Mouse (Mus musculus): ENCODE results near the gene Olfr457. TPM values are rescaled to one million over a fixed set of nuclear protein-coding genes. Genes with fewer than 3 reads are reported as not detected.

Olfr457 gene
- polyA plus RNA-seq, 1 experiment: not detected

GRCm38 (mm10) chr6:42447381-42447780, 28.8 kb downstream of the Olfr457 start:
- H3K27ac ChIP-seq (ENCODE audit: insufficient read depth, low read depth, low read length): no peak overlapping the region
- 81% methylated on average over 2 of the region's 2 CpGs for WGBS
- TF ChIP-seq POLR2A (IDR thresholded peaks at IDR 0.05; ENCODE audit: insufficient read depth, low read depth, low read length) (no peak), CTCF (IDR thresholded peaks at IDR 0.05; ENCODE audit: insufficient read depth, low read depth, low read length) (no peak)
- no peak overlapping the region for H3K4me3 ChIP-seq (ENCODE audit: insufficient read depth, low read depth, low read length)
- H3K4me1 ChIP-seq (ENCODE audit: control insufficient read depth, insufficient read depth, low read length): no peaks in the 10 kb centered on the region

- H3K4me3 ChIP-seq (ENCODE audit: insufficient read depth, low read depth, low read length): no peak overlapping the region
- 89% methylated on average over 2 of the region's 2 CpGs for WGBS
- no peaks in the 10 kb centered on the region for H3K4me1 ChIP-seq (ENCODE audit: control insufficient read depth, insufficient read depth, low read length)
- TF ChIP-seq CTCF (IDR thresholded peaks at IDR 0.05; ENCODE audit: insufficient read depth, low read depth, low read length) (no peak), POLR2A (IDR thresholded peaks at IDR 0.05; ENCODE audit: insufficient read depth, low read depth, low read length) (no peak)
- no peak overlapping the region for H3K27ac ChIP-seq (ENCODE audit: insufficient read depth, low read depth, low read length)
Observed at GRCm38 (mm10) chr6:42444491-42444890, 31.6 kb downstream of the Olfr457 start.

GRCm38 (mm10) chr6:42441395-42441794, 34.7 kb downstream of the Olfr457 start:
- TF ChIP-seq POLR2A (IDR thresholded peaks at IDR 0.05; ENCODE audit: insufficient read depth, low read depth, low read length): no peak
- TF ChIP-seq CTCF (IDR thresholded peaks at IDR 0.05; ENCODE audit: insufficient read depth, low read depth, low read length): no peak
- Histone ChIP-seq H3K4me1 (ENCODE audit: control insufficient read depth, insufficient read depth, low read length) (no peaks in the 10 kb centered on the region), H3K4me3 (ENCODE audit: insufficient read depth, low read depth, low read length) (no peak overlapping the region), H3K27ac (ENCODE audit: insufficient read depth, low read depth, low read length) (no peak overlapping the region)
- WGBS: 74% methylated on average over 2 of the region's 2 CpGs

GRCm38 (mm10) chr6:42435490-42435889, 40.6 kb downstream of the Olfr457 start:
- H3K27ac ChIP-seq (ENCODE audit: insufficient read depth, low read depth, low read length): no peak overlapping the region
- TF ChIP-seq CTCF (IDR thresholded peaks at IDR 0.05; ENCODE audit: insufficient read depth, low read depth, low read length) (no peak), POLR2A (IDR thresholded peaks at IDR 0.05; ENCODE audit: insufficient read depth, low read depth, low read length) (no peak)
- H3K4me3 ChIP-seq (ENCODE audit: insufficient read depth, low read depth, low read length): no peak overlapping the region
- 72% methylated on average over 2 of the region's 2 CpGs for WGBS
- no peaks in the 10 kb centered on the region for H3K4me1 ChIP-seq (ENCODE audit: control insufficient read depth, insufficient read depth, low read length)

GRCm38 (mm10) chr6:42434446-42434845, 41.7 kb downstream of the Olfr457 start, which contains the start of gene Tas2r126:
Tas2r126 (plus strand) TSS chr6:42434535.
- H3K4me1 ChIP-seq (ENCODE audit: control insufficient read depth, insufficient read depth, low read length): no peaks in the 10 kb centered on the region
- 90% methylated on average over 6 of the region's 6 CpGs for WGBS
- H3K27ac ChIP-seq (ENCODE audit: insufficient read depth, low read depth, low read length): no peak within 1 kb of the TSS
- TF ChIP-seq POLR2A (IDR thresholded peaks at IDR 0.05; ENCODE audit: insufficient read depth, low read depth, low read length) (no peak), CTCF (IDR thresholded peaks at IDR 0.05; ENCODE audit: insufficient read depth, low read depth, low read length) (no peak)
- no peak within 1 kb of the TSS for H3K4me3 ChIP-seq (ENCODE audit: insufficient read depth, low read depth, low read length)

- Histone ChIP-seq H3K27ac (ENCODE audit: insufficient read depth, low read depth, low read length) (no peak overlapping the region), H3K4me1 (ENCODE audit: control insufficient read depth, insufficient read depth, low read length) (no peaks in the 10 kb centered on the region), H3K4me3 (ENCODE audit: insufficient read depth, low read depth, low read length) (no peak overlapping the region)
- TF ChIP-seq CTCF (IDR thresholded peaks at IDR 0.05; ENCODE audit: insufficient read depth, low read depth, low read length) (no peak), POLR2A (IDR thresholded peaks at IDR 0.05; ENCODE audit: insufficient read depth, low read depth, low read length) (no peak)
- WGBS: 57% methylated on average over 2 of the region's 2 CpGs
Observed at GRCm38 (mm10) chr6:42433554-42433953, 42.6 kb downstream of the Olfr457 start.

GRCm38 (mm10) chr6:42426337-42426736, 49.8 kb downstream of the Olfr457 start:
- H3K4me1 ChIP-seq (ENCODE audit: control insufficient read depth, insufficient read depth, low read length): no peaks in the 10 kb centered on the region
- TF ChIP-seq CTCF (IDR thresholded peaks at IDR 0.05; ENCODE audit: insufficient read depth, low read depth, low read length) (no peak), POLR2A (IDR thresholded peaks at IDR 0.05; ENCODE audit: insufficient read depth, low read depth, low read length) (no peak)
- no peak overlapping the region for H3K4me3 ChIP-seq (ENCODE audit: insufficient read depth, low read depth, low read length)
- WGBS: 67% methylated on average over 4 of the region's 4 CpGs
- no peak overlapping the region for H3K27ac ChIP-seq (ENCODE audit: insufficient read depth, low read depth, low read length)

GRCm38 (mm10) chr6:42424472-42424871, 51.7 kb downstream of the Olfr457 start:
- Histone ChIP-seq H3K4me3 (ENCODE audit: insufficient read depth, low read depth, low read length) (no peak overlapping the region), H3K4me1 (ENCODE audit: control insufficient read depth, insufficient read depth, low read length) (no peaks in the 10 kb centered on the region), H3K27ac (ENCODE audit: insufficient read depth, low read depth, low read length) (no peak overlapping the region)
- TF ChIP-seq POLR2A (IDR thresholded peaks at IDR 0.05; ENCODE audit: insufficient read depth, low read depth, low read length) (no peak), CTCF (IDR thresholded peaks at IDR 0.05; ENCODE audit: insufficient read depth, low read depth, low read length) (no peak)
- 91% methylated on average over 3 of the region's 3 CpGs for WGBS

GRCm38 (mm10) chr6:42421439-42421838, 54.7 kb downstream of the Olfr457 start:
- H3K27ac ChIP-seq (ENCODE audit: insufficient read depth, low read depth, low read length): no peak overlapping the region
- H3K4me1 ChIP-seq (ENCODE audit: control insufficient read depth, insufficient read depth, low read length): no peaks in the 10 kb centered on the region
- no peak for TF ChIP-seq CTCF (IDR thresholded peaks at IDR 0.05; ENCODE audit: insufficient read depth, low read depth, low read length)
- TF ChIP-seq POLR2A (IDR thresholded peaks at IDR 0.05; ENCODE audit: insufficient read depth, low read depth, low read length): no peak
- WGBS: 86% methylated on average over 2 of the region's 2 CpGs
- no peak overlapping the region for H3K4me3 ChIP-seq (ENCODE audit: insufficient read depth, low read depth, low read length)

GRCm38 (mm10) chr6:42419443-42419842, 56.7 kb downstream of the Olfr457 start:
- Histone ChIP-seq H3K4me3 (ENCODE audit: insufficient read depth, low read depth, low read length) (no peak overlapping the region), H3K27ac (ENCODE audit: insufficient read depth, low read depth, low read length) (no peak overlapping the region), H3K4me1 (ENCODE audit: control insufficient read depth, insufficient read depth, low read length) (no peaks in the 10 kb centered on the region)
- 80% methylated on average over 2 of the region's 2 CpGs for WGBS
- TF ChIP-seq CTCF (IDR thresholded peaks at IDR 0.05; ENCODE audit: insufficient read depth, low read depth, low read length): no peak
- TF ChIP-seq POLR2A (IDR thresholded peaks at IDR 0.05; ENCODE audit: insufficient read depth, low read depth, low read length): no peak

Other genes with a start within 250 kb of the Olfr457 start
- gene Gstk1, start 230.4 kb downstream of the Olfr457 start, polyA plus RNA-seq (2012; ENCODE audit: insufficient read depth, insufficient read length, low replicate concordance, missing spikeins): not detected in 2 replicates
- gene Tmem139, start 214.4 kb downstream of the Olfr457 start, polyA plus RNA-seq (2012; ENCODE audit: insufficient read depth, insufficient read length, low replicate concordance, missing spikeins): not detected in 2 replicates
- gene Casp2, start 211.3 kb downstream of the Olfr457 start, polyA plus RNA-seq (2012; ENCODE audit: insufficient read depth, insufficient read length, low replicate concordance, missing spikeins): not detected in 2 replicates
- not detected in 2 replicates for gene Clcn1, start 189.7 kb downstream of the Olfr457 start, polyA plus RNA-seq (2012; ENCODE audit: insufficient read depth, insufficient read length, low replicate concordance, missing spikeins)
- gene Fam131b, start 151.7 kb downstream of the Olfr457 start, polyA plus RNA-seq (2012; ENCODE audit: insufficient read depth, insufficient read length, low replicate concordance, missing spikeins): not detected in 2 replicates
- not detected in 2 replicates for gene Zyx, start 126.7 kb downstream of the Olfr457 start, polyA plus RNA-seq (2012; ENCODE audit: insufficient read depth, insufficient read length, low replicate concordance, missing spikeins)
- gene Epha1, start 103.1 kb downstream of the Olfr457 start, polyA plus RNA-seq (2012; ENCODE audit: insufficient read depth, insufficient read length, low replicate concordance, missing spikeins): not detected in 2 replicates
- not detected in 2 replicates for gene Tas2r143, start 76.1 kb downstream of the Olfr457 start, polyA plus RNA-seq (2012; ENCODE audit: insufficient read depth, insufficient read length, low replicate concordance, missing spikeins)
- not detected in 2 replicates for gene Tas2r135, start 70.9 kb downstream of the Olfr457 start, polyA plus RNA-seq (2012; ENCODE audit: insufficient read depth, insufficient read length, low replicate concordance, missing spikeins)
- not detected in 2 replicates for gene Tas2r126, start 41.8 kb downstream of the Olfr457 start, polyA plus RNA-seq (2012; ENCODE audit: insufficient read depth, insufficient read length, low replicate concordance, missing spikeins)
- gene Olfr458, start 11.1 kb downstream of the Olfr457 start, polyA plus RNA-seq (2012; ENCODE audit: insufficient read depth, insufficient read length, low replicate concordance, missing spikeins): not detected in 2 replicates
- gene Olfr456, start 10.9 kb upstream of the Olfr457 start, polyA plus RNA-seq (2012; ENCODE audit: insufficient read depth, insufficient read length, low replicate concordance, missing spikeins): not detected in 2 replicates
- not detected in 2 replicates for gene Olfr455, start 71.3 kb upstream of the Olfr457 start, polyA plus RNA-seq (2012; ENCODE audit: insufficient read depth, insufficient read length, low replicate concordance, missing spikeins)
- not detected in 2 replicates for gene Tcaf3, start 121.4 kb upstream of the Olfr457 start, polyA plus RNA-seq (2012; ENCODE audit: insufficient read depth, insufficient read length, low replicate concordance, missing spikeins)
- gene Tcaf2, start 168.9 kb upstream of the Olfr457 start, polyA plus RNA-seq (2012; ENCODE audit: insufficient read depth, insufficient read length, low replicate concordance, missing spikeins): not detected in 2 replicates
- gene Tcaf1, start 233.8 kb upstream of the Olfr457 start, polyA plus RNA-seq (2012; ENCODE audit: insufficient read depth, insufficient read length, low replicate concordance, missing spikeins): 57.7 and 87.1 TPM in 2 replicates

All from olfactory bulb, adult 2 months (tissue).